7 mouse cellular contexts compared by ENCODE assay signal in the genomic region with DNA sequence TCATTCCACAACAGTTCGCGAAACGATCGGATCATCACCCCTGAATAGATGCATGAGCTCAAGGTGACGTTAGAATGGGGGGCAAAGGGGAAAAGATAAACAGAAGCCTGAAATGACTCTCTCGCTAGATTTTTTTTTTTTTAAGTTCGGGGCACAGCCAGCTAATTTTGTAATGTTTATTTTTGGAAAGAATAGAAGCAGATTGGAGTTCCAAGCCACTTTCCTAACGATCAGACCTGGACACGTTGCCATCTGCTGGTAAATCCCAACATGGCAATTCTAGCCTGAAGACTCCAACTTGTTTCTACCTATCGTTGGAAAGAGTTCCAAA. TPM values are rescaled to one million over a fixed set of nuclear protein-coding genes. Genes with fewer than 3 reads are reported as not detected.
DNase-seq lines count a peak whose midpoint lies in the region; ATAC-seq and TF ChIP-seq lines count a peak whose summit lies in the region.

Gene Arhgef12, minus strand, starts transcription at position 53 of the 331 bp plus-strand sequence.

- H3K4me3 ChIP-seq in bone marrow, adult 2 months (replicated peaks; ENCODE audit: control insufficient read depth, low read depth, low read length): peak within 1 kb of the TSS; percentile 69
- H3K4me3 ChIP-seq in heart, postnatal 0 days (ENCODE audit: low read depth, low read length): peak within 1 kb of the TSS; percentile 92
- H3K4me3 ChIP-seq in liver, embryonic 15.5 days (replicated peaks): peak within 1 kb of the TSS; percentile 93

- H3K4me2 ChIP-seq in heart, postnatal 0 days (ENCODE audit: low read depth, low read length): peak within 1 kb of the TSS; percentile 82
- peak within 1 kb of the TSS; percentile 81 for H3K4me2 ChIP-seq in liver, embryonic 15.5 days

- no peak for TF ChIP-seq POLR2A in bone marrow, adult 2 months (IDR thresholded peaks at IDR 0.05; ENCODE audit: borderline replicate concordance, control insufficient read depth, low read depth, low read length)

- peaks cover 9% of the 10 kb centered on the region for H3K36me3 ChIP-seq in heart, postnatal 0 days (replicated peaks; ENCODE audit: control insufficient read depth, insufficient read depth, low read length)
- H3K36me3 ChIP-seq in liver, embryonic 15.5 days (replicated peaks): no peaks in the 10 kb centered on the region

- H3K9me3 ChIP-seq in heart, postnatal 0 days (replicated peaks; ENCODE audit: control insufficient read depth, low read length): no peaks in the 10 kb centered on the region
- H3K9me3 ChIP-seq in liver, embryonic 15.5 days (replicated peaks): no peaks in the 10 kb centered on the region

- peak within 1 kb of the TSS; percentile 95 for H3K9ac ChIP-seq in heart, postnatal 0 days (replicated peaks; ENCODE audit: low read depth, low read length)
- H3K9ac ChIP-seq in liver, embryonic 15.5 days: peak within 1 kb of the TSS; percentile 98

- peak within 1 kb of the TSS; percentile 87 for H3K27ac ChIP-seq in bone marrow, adult 2 months (ENCODE audit: control insufficient read depth, insufficient read depth, low read depth, low read length, poor library complexity)
- peak within 1 kb of the TSS; percentile 97 for H3K27ac ChIP-seq in heart, postnatal 0 days (ENCODE audit: low read depth)
- H3K27ac ChIP-seq in liver, embryonic 15.5 days (replicated peaks): peak within 1 kb of the TSS; percentile 97

- peak; percentile 70 for DNase-seq in MN1 (ENCODE audit: low spot score)
- DNase-seq in heart, postnatal 0 days (ENCODE audit: low spot score): peak; percentile 91
- peak; percentile 77 to 80 for DNase-seq in kidney, postnatal 36 days
- peak; percentile 62 for DNase-seq in retina, postnatal 1 day

- no peaks in the 10 kb centered on the region for H3K4me1 ChIP-seq in bone marrow, adult 2 months (ENCODE audit: control insufficient read depth, insufficient read depth, low read length)
- H3K4me1 ChIP-seq in heart, postnatal 0 days (ENCODE audit: control insufficient read depth, insufficient read depth): peaks cover 19% of the 10 kb centered on the region
- H3K4me1 ChIP-seq in liver, embryonic 15.5 days (replicated peaks): peaks cover 48% of the 10 kb centered on the region

- WGBS in bone marrow, adult 2 months: 28% methylated on average over 10 of the region's 10 CpGs
- 4% methylated on average over 10 of the region's 10 CpGs for WGBS in heart, postnatal 0 days
- WGBS in liver, embryonic 15.5 days (ENCODE audit: insufficient replicate concordance): 33% methylated on average over 10 of the region's 10 CpGs

- no peak for ATAC-seq in erythroid progenitor cell, adult 5-6 weeks (replicated peaks; ENCODE audit: low FRiP score, poor library complexity, severe bottlenecking)
- ATAC-seq in heart, postnatal 0 days (ENCODE audit: insufficient read depth, low read depth): peak; percentile 25; the same call in 1 of the 2 replicates
- ATAC-seq in liver, embryonic 15.5 days (ENCODE audit: insufficient read depth): no peak

- no peak for TF ChIP-seq CTCF in bone marrow, adult 2 months (IDR thresholded peaks at IDR 0.05; ENCODE audit: control insufficient read depth, insufficient read depth, low read length)
- peak; percentile 81 for TF ChIP-seq CTCF in heart, postnatal 0 days (IDR thresholded peaks at IDR 0.05; ENCODE audit: low read depth)

- H3K27me3 ChIP-seq in heart, postnatal 0 days (ENCODE audit: control insufficient read depth, insufficient read depth, low read length): no peaks in the 10 kb centered on the region
- peaks cover 76% of the 10 kb centered on the region for H3K27me3 ChIP-seq in liver, embryonic 15.5 days

- peak; percentile 69 for TF ChIP-seq EP300 in heart, postnatal 0 days (IDR thresholded peaks at IDR 0.05; ENCODE audit: low read depth)

RNA-seq across cellular contexts. Expression of gene Arhgef12, which starts in this region (rescaled TPM):
- 21.1 and 29.7 TPM in 2 replicates for polyA plus RNA-seq in bone marrow, adult 2 months (2011; ENCODE audit: insufficient read depth, insufficient read length, low replicate concordance, missing spikeins)
- 139 and 161 TPM in 2 replicates for total RNA-seq in erythroid progenitor cell, adult 5-6 weeks (2015; ENCODE audit: low replicate concordance)
- total RNA-seq in erythroid progenitor cell, adult 5-6 weeks (2017; ENCODE audit: low replicate concordance): 204 and 206 TPM in 2 replicates
- total RNA-seq in heart, postnatal 0 days (2014; rRNA removed; ENCODE audit: low replicate concordance): 57.3 and 63.5 TPM in 2 replicates
- 9.3 and 10.3 TPM in 2 replicates for polyA plus RNA-seq in heart, postnatal 0 days (2015; fragmentation: Nextera tagmentation; extraction: Ambion mirVana)
- 6.1 and 8.5 TPM in 2 replicates for polyA plus RNA-seq in liver, embryonic 15.5 days (2015; fragmentation: Nextera tagmentation; extraction: Ambion mirVana)
